Mouse (Mus musculus): ENCODE measurements around the gene Atf6. TPM values are rescaled to one million over a fixed set of nuclear protein-coding genes. Genes with fewer than 3 reads are reported as not detected.

Gene Atf6
- polyA plus RNA-seq, 1 experiment from 2014 or later = 9.8 TPM

DNA sequence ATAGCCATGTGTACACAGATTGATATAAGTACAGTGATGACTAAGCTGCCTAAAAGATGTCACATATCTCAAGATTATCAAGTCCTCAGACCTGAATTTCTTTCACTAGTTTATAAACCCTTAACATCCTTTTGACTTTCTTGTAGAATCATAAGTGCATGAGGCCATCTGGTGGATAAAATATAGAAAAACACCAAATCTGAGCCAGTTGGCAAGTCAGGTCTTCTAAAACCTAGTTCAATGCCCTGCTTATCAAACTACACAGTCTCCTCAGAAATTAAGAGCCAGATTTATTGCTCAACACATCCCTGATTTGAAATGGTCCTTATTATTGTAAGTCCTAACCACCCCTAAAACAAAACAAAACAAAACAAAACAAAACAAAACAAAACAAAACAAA lies 27.9 kb downstream of the Atf6 start:
- Histone ChIP-seq H3K27me3 (ENCODE audit: control insufficient read depth, insufficient read depth, low read length) (no peaks in the 10 kb centered on the region), H3K4me2 (ENCODE audit: low read depth, low read length, severe bottlenecking) (no peak overlapping the region), H3K27ac (ENCODE audit: low read depth, low read length) (no peak overlapping the region), H3K9ac (ENCODE audit: low read length) (no peak overlapping the region), H3K4me1 (replicated peaks; ENCODE audit: control insufficient read depth, insufficient read depth, low read length) (no peaks in the 10 kb centered on the region), H3K4me3 (ENCODE audit: low read depth, low read length) (no peak overlapping the region), H3K36me3 (ENCODE audit: control insufficient read depth, insufficient read depth, low read length) (no peaks in the 10 kb centered on the region), H3K9me3 (ENCODE audit: control insufficient read depth, low read length) (no peaks in the 10 kb centered on the region)
- DNase-seq (ENCODE audit: low spot score) (no peak), ATAC-seq (replicated peaks; ENCODE audit: low FRiP score) (no peak)

DNA sequence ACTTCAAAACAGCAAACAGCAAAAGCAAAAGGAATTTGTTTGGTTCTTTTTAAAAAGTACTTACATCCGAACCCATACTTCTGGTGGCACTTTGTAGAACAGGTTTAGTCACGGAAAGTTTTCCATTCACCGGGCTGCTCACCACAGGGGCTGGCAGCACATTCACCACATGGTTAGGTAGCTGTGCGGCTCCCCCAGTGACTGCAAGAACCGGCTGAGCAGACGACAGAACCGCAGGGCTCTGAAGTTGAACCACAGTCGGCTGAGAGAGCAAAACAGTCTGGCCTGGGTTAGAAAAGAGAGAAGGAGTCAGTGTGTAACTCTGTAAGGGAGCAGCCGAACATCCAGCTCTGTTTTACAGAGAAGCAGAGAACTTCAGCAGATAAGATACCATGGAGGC lies 32.8 kb downstream of the Atf6 start:
- Histone ChIP-seq H3K36me3 (ENCODE audit: control insufficient read depth, insufficient read depth, low read length) (no peaks in the 10 kb centered on the region), H3K4me3 (ENCODE audit: low read depth, low read length) (no peak overlapping the region), H3K4me2 (ENCODE audit: low read depth, low read length, severe bottlenecking) (no peak overlapping the region), H3K4me1 (replicated peaks; ENCODE audit: control insufficient read depth, insufficient read depth, low read length) (no peaks in the 10 kb centered on the region), H3K27me3 (ENCODE audit: control insufficient read depth, insufficient read depth, low read length) (no peaks in the 10 kb centered on the region), H3K27ac (ENCODE audit: low read depth, low read length) (no peak overlapping the region), H3K9ac (ENCODE audit: low read length) (no peak overlapping the region), H3K9me3 (ENCODE audit: control insufficient read depth, low read length) (no peaks in the 10 kb centered on the region)
- no peak for ATAC-seq (replicated peaks; ENCODE audit: low FRiP score)
- DNase-seq (ENCODE audit: low spot score) = no peak
- WGBS = 86% methylated on average over 9 of the region's 9 CpGs

DNA sequence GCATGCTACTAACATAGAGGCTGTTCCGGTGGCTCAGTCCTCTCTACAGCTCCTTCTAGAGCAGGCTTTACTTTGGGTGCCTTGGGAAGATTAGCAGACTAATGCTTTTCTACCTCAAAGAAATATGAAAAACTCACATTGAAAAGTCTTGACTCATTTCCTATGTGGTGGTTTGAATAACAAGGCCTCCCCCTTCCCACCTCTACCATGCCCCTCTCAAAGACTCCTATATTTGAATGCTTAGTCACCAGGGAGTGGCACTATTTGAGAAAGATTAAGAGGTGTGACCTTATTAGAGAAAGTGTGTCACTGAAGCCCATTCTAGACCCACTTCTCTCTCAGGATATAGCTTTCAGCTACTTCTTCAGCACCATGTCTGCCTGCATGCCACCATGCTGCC lies 37.8 kb downstream of the Atf6 start:
- H3K27me3 ChIP-seq (ENCODE audit: control insufficient read depth, insufficient read depth, low read length) = no peaks in the 10 kb centered on the region
- no peaks in the 10 kb centered on the region for H3K4me1 ChIP-seq (replicated peaks; ENCODE audit: control insufficient read depth, insufficient read depth, low read length)
- H3K4me2 ChIP-seq (ENCODE audit: low read depth, low read length, severe bottlenecking) = no peak overlapping the region
- H3K27ac ChIP-seq (ENCODE audit: low read depth, low read length) = no peak overlapping the region
- 100% methylated on average over 1 of the region's 1 CpGs for WGBS
- ATAC-seq (replicated peaks; ENCODE audit: low FRiP score) = no peak
- no peak overlapping the region for H3K4me3 ChIP-seq (ENCODE audit: low read depth, low read length)
- DNase-seq (ENCODE audit: low spot score) = no peak
- H3K9me3 ChIP-seq (ENCODE audit: control insufficient read depth, low read length) = no peaks in the 10 kb centered on the region
- H3K9ac ChIP-seq (ENCODE audit: low read length) = no peak overlapping the region
- H3K36me3 ChIP-seq (ENCODE audit: control insufficient read depth, insufficient read depth, low read length) = no peaks in the 10 kb centered on the region

DNA sequence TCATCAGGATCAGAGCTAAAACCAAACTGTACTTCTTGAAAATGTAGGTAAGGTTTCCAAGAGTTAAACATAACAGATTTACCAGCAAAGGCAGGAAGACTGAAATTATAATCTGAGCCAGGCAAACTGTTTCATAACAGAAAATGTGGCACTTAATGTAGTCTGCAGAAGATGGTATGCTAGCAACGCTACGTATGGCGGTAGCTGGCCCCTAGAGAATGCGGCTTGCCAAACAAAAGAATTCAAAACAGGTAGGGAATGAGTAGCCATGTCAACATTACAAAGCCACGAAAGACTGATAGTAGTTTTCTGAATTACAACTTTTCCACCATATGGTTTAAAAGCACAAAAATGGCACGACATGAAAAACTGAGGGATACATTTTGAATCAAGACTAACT lies 38.2 kb downstream of the Atf6 start:
- no peak overlapping the region for H3K9ac ChIP-seq (ENCODE audit: low read length)
- H3K4me1 ChIP-seq (replicated peaks; ENCODE audit: control insufficient read depth, insufficient read depth, low read length) = no peaks in the 10 kb centered on the region
- no peak for DNase-seq (ENCODE audit: low spot score)
- 89% methylated on average over 6 of the region's 6 CpGs for WGBS
- H3K4me2 ChIP-seq (ENCODE audit: low read depth, low read length, severe bottlenecking) = no peak overlapping the region
- ATAC-seq (replicated peaks; ENCODE audit: low FRiP score) = no peak
- no peaks in the 10 kb centered on the region for H3K27me3 ChIP-seq (ENCODE audit: control insufficient read depth, insufficient read depth, low read length)
- H3K27ac ChIP-seq (ENCODE audit: low read depth, low read length) = no peak overlapping the region
- no peaks in the 10 kb centered on the region for H3K36me3 ChIP-seq (ENCODE audit: control insufficient read depth, insufficient read depth, low read length)
- no peaks in the 10 kb centered on the region for H3K9me3 ChIP-seq (ENCODE audit: control insufficient read depth, low read length)
- no peak overlapping the region for H3K4me3 ChIP-seq (ENCODE audit: low read depth, low read length)

DNA sequence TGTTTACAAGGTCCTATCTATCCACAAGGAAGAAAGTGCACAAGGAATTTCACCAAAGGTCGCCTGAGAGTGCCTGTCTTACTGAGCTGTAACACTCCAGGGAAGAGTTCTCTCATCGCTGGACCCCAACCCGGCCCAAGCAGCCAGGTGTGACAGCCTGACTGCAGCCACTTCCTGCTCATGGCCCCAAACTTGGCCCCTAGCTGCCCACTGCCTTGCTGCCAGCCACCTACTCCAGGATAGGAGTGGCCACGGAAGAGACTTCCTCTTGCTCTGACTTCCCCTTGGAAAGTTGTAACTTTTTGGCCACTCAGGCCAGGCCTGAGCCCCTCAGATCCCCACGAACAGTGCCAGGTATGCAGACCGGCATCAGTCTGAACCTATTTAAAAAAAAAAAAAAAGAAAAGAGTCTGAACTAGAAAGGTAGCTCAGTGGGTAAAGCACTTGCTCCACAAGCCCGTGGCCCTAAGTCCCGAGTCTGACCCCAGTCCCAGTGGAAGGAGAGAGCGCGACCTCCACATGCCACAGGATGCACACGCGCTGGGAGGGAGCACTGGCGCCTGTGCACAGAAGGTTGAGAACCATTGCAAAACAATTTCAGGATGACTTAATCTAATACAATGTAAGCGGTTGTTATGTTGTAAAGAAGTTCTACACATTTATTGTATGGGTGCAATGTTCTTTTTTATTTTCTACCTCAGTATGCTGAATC lies 47.3 kb downstream of the Atf6 start:
- no peaks in the 10 kb centered on the region for H3K4me1 ChIP-seq (replicated peaks; ENCODE audit: control insufficient read depth, insufficient read depth, low read length)
- H3K27me3 ChIP-seq (ENCODE audit: control insufficient read depth, insufficient read depth, low read length) = no peaks in the 10 kb centered on the region
- ATAC-seq (replicated peaks; ENCODE audit: low FRiP score) (no peak), DNase-seq (ENCODE audit: low spot score) (no peak)
- H3K4me2 ChIP-seq (ENCODE audit: low read depth, low read length, severe bottlenecking) = no peak overlapping the region
- WGBS = 90% methylated on average over 14 of the region's 14 CpGs
- no peak overlapping the region for H3K9ac ChIP-seq (ENCODE audit: low read length)
- H3K9me3 ChIP-seq (ENCODE audit: control insufficient read depth, low read length) = no peaks in the 10 kb centered on the region
- H3K4me3 ChIP-seq (ENCODE audit: low read depth, low read length) = no peak overlapping the region
- no peaks in the 10 kb centered on the region for H3K36me3 ChIP-seq (ENCODE audit: control insufficient read depth, insufficient read depth, low read length)
- no peak overlapping the region for H3K27ac ChIP-seq (ENCODE audit: low read depth, low read length)

DNA sequence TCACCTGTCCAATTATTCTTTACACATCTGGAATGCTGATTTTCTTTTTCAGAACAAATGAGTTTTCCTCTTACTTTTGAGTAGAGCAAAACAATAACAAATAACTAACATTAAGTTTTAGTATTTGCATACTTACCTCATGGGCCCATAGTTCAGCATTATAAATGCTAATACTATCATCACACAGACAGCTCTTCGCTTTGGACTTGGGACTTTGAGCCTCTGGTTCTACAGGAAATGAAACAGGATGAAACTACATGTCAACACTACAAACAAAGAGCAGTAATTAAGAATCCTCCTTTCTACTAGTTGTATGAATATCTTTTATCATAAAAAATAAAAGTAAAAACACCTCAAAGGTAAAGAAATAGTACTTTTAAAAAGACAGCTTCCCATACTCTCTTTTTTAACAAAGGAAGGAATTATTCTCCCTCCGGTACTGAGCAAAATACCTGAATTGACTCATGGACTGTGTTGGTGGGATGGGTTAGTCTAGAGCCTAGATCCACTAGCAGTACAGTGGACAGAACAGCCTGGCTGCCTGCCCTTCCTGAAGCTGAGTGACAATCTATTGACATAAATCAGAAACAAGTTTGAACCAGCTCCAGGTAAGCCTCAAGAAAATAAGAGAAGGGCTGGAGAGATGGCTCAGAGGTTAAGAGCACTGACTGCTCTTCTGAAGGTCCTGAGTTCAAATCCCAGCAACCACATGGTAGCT lies 52.1 kb downstream of the Atf6 start:
- Histone ChIP-seq H3K4me1 (replicated peaks; ENCODE audit: control insufficient read depth, insufficient read depth, low read length) (no peaks in the 10 kb centered on the region), H3K4me2 (ENCODE audit: low read depth, low read length, severe bottlenecking) (no peak overlapping the region), H3K27me3 (ENCODE audit: control insufficient read depth, insufficient read depth, low read length) (no peaks in the 10 kb centered on the region), H3K36me3 (ENCODE audit: control insufficient read depth, insufficient read depth, low read length) (no peaks in the 10 kb centered on the region), H3K4me3 (ENCODE audit: low read depth, low read length) (no peak overlapping the region), H3K9ac (ENCODE audit: low read length) (no peak overlapping the region), H3K27ac (ENCODE audit: low read depth, low read length) (no peak overlapping the region), H3K9me3 (ENCODE audit: control insufficient read depth, low read length) (no peaks in the 10 kb centered on the region)
- no peak for DNase-seq (ENCODE audit: low spot score)
- no peak for ATAC-seq (replicated peaks; ENCODE audit: low FRiP score)
- 94% methylated on average over 2 of the region's 2 CpGs for WGBS

DNA sequence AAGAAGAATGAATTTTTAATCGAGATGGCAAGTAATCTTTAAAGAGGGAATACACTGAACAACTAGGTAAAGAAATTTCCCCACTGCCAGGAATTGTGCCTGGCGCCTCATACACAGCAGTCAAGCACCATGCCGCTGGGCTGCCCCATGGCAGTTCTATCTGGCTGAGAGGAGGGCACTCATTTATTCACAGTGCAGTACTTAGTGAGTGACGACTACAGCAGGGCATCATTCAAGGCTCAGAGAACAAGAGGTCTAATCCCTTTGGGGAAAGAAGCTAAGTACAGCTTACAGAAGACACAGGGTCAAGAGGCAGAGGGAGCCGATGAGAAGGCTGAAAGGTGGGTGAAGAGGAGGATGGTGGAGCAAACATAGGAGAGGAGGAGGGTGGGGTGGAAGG lies 54.7 kb downstream of the Atf6 start:
- Histone ChIP-seq H3K36me3 (ENCODE audit: control insufficient read depth, insufficient read depth, low read length) (no peaks in the 10 kb centered on the region), H3K9me3 (ENCODE audit: control insufficient read depth, low read length) (no peaks in the 10 kb centered on the region), H3K27me3 (ENCODE audit: control insufficient read depth, insufficient read depth, low read length) (no peaks in the 10 kb centered on the region), H3K9ac (ENCODE audit: low read length) (no peak overlapping the region), H3K4me1 (replicated peaks; ENCODE audit: control insufficient read depth, insufficient read depth, low read length) (no peaks in the 10 kb centered on the region), H3K27ac (ENCODE audit: low read depth, low read length) (no peak overlapping the region), H3K4me2 (ENCODE audit: low read depth, low read length, severe bottlenecking) (no peak overlapping the region), H3K4me3 (ENCODE audit: low read depth, low read length) (no peak overlapping the region)
- ATAC-seq (replicated peaks; ENCODE audit: low FRiP score) (no peak), DNase-seq (ENCODE audit: low spot score) (no peak)
- 62% methylated on average over 5 of the region's 5 CpGs for WGBS

DNA sequence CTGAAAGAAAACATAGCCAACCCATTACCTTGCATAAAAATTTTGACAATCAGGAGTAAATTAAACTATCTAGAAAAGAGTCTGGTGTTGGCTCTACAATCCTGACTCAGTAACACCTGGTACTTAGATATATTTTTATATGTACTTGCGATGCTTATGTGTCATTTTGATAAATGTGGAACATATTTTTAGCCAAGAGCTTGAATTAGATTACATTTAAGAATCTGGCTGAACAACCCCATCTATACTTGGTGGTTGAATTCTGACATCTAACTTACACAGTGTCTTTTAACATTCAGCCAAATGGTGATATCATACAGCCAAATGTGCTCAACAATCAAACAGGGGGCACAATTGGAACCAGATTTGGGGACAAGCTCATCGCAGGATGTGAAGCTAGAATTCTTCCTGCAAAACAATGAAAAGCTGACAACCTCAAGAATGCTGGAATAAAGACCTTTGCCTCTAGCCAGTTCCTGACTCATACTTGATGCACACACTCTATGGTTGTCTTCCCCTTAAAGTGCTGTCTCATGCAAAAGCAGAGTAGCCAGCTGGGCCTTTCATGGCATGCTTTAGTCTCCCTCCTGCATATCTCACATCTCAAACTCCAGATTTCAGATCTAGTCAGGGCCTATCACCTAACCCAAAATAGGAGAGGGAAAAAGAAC lies 59.8 kb downstream of the Atf6 start:
- Histone ChIP-seq H3K4me1 (replicated peaks; ENCODE audit: control insufficient read depth, insufficient read depth, low read length) (no peaks in the 10 kb centered on the region), H3K9me3 (ENCODE audit: control insufficient read depth, low read length) (no peaks in the 10 kb centered on the region), H3K27me3 (ENCODE audit: control insufficient read depth, insufficient read depth, low read length) (no peaks in the 10 kb centered on the region), H3K36me3 (ENCODE audit: control insufficient read depth, insufficient read depth, low read length) (no peaks in the 10 kb centered on the region), H3K9ac (ENCODE audit: low read length) (no peak overlapping the region), H3K4me2 (ENCODE audit: low read depth, low read length, severe bottlenecking) (no peak overlapping the region), H3K4me3 (ENCODE audit: low read depth, low read length) (no peak overlapping the region), H3K27ac (ENCODE audit: low read depth, low read length) (no peak overlapping the region)
- ATAC-seq (replicated peaks; ENCODE audit: low FRiP score) (no peak), DNase-seq (ENCODE audit: low spot score) (no peak)
- 83% methylated on average over 2 of the region's 2 CpGs for WGBS
